Mouse (Mus musculus) hindbrain, embryonic 16.5 days (tissue): ENCODE data around the gene AW011738. TPM values are rescaled to one million over a fixed set of nuclear protein-coding genes. Genes with fewer than 3 reads are reported as not detected.
A peak's percentile ranks its signal among the peaks of the same experiment; 100 is the strongest.

Experiments
- ATAC-seq: fragments of 200-750 bp; cut with Nextera tagmentation; 2 replicates; pipeline ENCODE4 v1.8.0; 2017; ENCODE audit warnings: moderate TSS enrichment, moderate library complexity
- H3K27ac ChIP-seq: fragments of 300-500 bp; sonication (generic); 2 replicates; pipeline ENCODE4 v1.5.1; 2014; ENCODE audit warnings: low read depth, mild to moderate bottlenecking, control low read depth, low read length, moderate library complexity
- H3K27me3 ChIP-seq: fragments of 300-500 bp; sonication (generic); replicated peaks from 2 replicates; pipeline ENCODE4 v1.6.1; 2014; ENCODE audit warnings: low read length; ENCODE audit not compliant: control insufficient read depth, insufficient read depth
- H3K36me3 ChIP-seq: fragments of 300-500 bp; sonication (generic); 2 replicates; pipeline ENCODE4 v1.6.1; 2014; ENCODE audit warnings: mild to moderate bottlenecking, low read length, moderate library complexity, mixed read lengths; ENCODE audit not compliant: control insufficient read depth, insufficient read depth
- H3K4me1 ChIP-seq: fragments of 300-500 bp; sonication (generic); 2 replicates; pipeline ENCODE4 v1.6.1; 2014; ENCODE audit warnings: low read depth, low read length; ENCODE audit not compliant: control insufficient read depth, insufficient read depth
- H3K4me2 ChIP-seq: fragments of 300-500 bp; sonication (generic); 2 replicates; pipeline ENCODE4 v1.6.1; 2014; ENCODE audit warnings: mild to moderate bottlenecking, low read length, control low read depth, moderate library complexity
- H3K4me3 ChIP-seq: fragments of 300-500 bp; sonication (generic); 2 replicates; pipeline ENCODE4 v1.5.1; 2014; ENCODE audit warnings: mild to moderate bottlenecking, low read length, control low read depth, moderate library complexity
- H3K9ac ChIP-seq: fragments of 300-500 bp; sonication (generic); 2 replicates; pipeline ENCODE4 v1.6.1; 2014; ENCODE audit warnings: low read depth, mild to moderate bottlenecking, control low read depth, low read length, moderate library complexity
- H3K9me3 ChIP-seq: fragments of 300-500 bp; sonication (generic); 2 replicates; pipeline ENCODE4 v1.6.1; 2014; ENCODE audit warnings: mild to moderate bottlenecking, low read length, moderate library complexity; ENCODE audit not compliant: control insufficient read depth
- WGBS: fragments of 180-500 bp; shearing (Covaris S2); extraction: QIAGEN DNeasy Blood & Tissue Kit; methylation state at CpG from one replicate; pipeline ENCODE4 v1.1.7; 2014; 5-methylcytosine and 5-hydroxymethylcytosine counted together
- polyA plus RNA-seq: library from polyadenylated mRNA; unstranded; fragments of >200 nt; fragmentation: Nextera tagmentation; extraction: Ambion mirVana; gene quantifications from 2 replicates; pipeline ENCODE4 v1.2.1, GENCODE M21; 2015

The AW011738 gene
- polyA plus RNA-seq, 1 experiment from 2014 or later, result 5.3 TPM

GRCm38 (mm10) chr4:156228393-156229024 is 25.4 kb downstream of the AW011738 start:
- ATAC-seq, result peak; percentile 15; the same call in 1 of the 2 replicates
- Histone ChIP-seq H3K4me1 (peaks cover 5% of the 10 kb centered on the region), H3K36me3 (peaks cover 34% of the 10 kb centered on the region), H3K9me3 (no peaks in the 10 kb centered on the region), H3K27ac (no peak overlapping the region), H3K4me3 (no peak overlapping the region), H3K4me2 (no peak overlapping the region), H3K27me3 (no peaks in the 10 kb centered on the region), H3K9ac (0 out of 2 replicates have a peak overlapping the region, but pooled peaks have one; percentile 23)
- WGBS, result 30% methylated on average over 12 of the region's 12 CpGs

- peak overlapping the region; percentile 97 for H3K4me2 ChIP-seq
- peaks cover 13% of the 10 kb centered on the region for H3K4me1 ChIP-seq
- peak overlapping the region; percentile 95 for H3K4me3 ChIP-seq
- ATAC-seq, result 0 out of 2 replicates have a peak, but pooled peaks have one; percentile 38
- H3K27ac ChIP-seq, result peak overlapping the region; percentile 92
- peak overlapping the region; percentile 84 for H3K9ac ChIP-seq
- no peaks in the 10 kb centered on the region for H3K9me3 ChIP-seq
- peaks cover 39% of the 10 kb centered on the region for H3K36me3 ChIP-seq
- 3% methylated on average over 17 of the region's 17 CpGs for WGBS
- H3K27me3 ChIP-seq, result no peaks in the 10 kb centered on the region
These were observed 31.0 kb downstream of the AW011738 start for GRCm38 (mm10) chr4:156234021-156234501.

DNA sequence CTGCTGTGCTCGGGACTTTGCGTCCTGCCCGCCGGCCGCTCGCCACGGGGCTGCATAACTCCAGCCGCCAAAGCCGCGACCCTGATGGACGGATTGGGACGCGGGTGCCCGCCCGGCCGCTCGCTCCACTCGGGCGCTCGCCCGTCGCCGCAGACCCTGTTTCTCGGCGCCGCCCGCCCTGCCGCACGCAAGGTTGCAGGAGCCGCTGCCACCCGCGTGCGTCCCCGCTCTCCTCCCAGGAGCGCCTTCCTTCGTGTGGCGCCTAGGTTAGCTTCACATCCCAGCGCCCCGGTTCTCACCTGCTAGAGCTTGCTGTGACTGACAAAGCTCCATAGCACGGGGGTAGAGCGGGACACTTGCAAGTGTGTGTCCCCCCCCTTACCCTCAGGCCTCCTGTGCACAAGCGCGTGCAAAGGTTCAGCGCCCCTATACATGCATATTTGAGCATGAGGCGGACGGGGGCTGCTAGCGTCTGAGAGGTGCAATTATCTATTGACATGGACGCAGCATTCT is 31.7 kb downstream of the AW011738 start, which contains the start of gene Plekhn1:
Gene Plekhn1 (minus strand): TSS at position 157 of the 513 bp plus-strand sequence.
- Histone ChIP-seq H3K9ac (peak within 1 kb of the TSS; percentile 85), H3K4me2 (peak within 1 kb of the TSS; percentile 97), H3K4me3 (peak within 1 kb of the TSS; percentile 95), H3K27me3 (no peaks in the 10 kb centered on the region), H3K4me1 (peaks cover 13% of the 10 kb centered on the region), H3K9me3 (no peaks in the 10 kb centered on the region), H3K36me3 (peaks cover 40% of the 10 kb centered on the region), H3K27ac (peak within 1 kb of the TSS; percentile 92)
- peak; percentile 64 for ATAC-seq
- 0% methylated on average over 31 of the region's 48 CpGs for WGBS

DNA sequence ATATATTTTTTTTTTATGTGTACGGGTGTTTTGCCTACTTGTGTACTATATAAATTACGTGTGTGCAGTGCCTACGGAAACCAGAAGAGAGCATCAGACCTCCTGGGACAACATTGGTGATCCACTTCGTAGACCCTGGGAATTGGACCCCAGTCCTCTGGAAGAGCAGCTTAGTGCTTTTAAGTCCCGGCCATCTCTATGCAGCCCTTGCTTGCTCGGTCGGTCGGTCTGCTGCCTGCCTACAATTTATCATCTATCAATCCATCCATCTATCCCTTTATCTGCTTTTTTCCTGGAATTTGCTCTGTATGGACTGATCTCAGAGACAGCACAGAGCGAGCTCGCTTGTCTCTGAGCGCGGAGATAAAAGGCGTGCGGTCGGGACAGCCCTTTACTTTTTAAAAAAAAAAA is 32.3 kb downstream of the AW011738 start:
- no peaks in the 10 kb centered on the region for H3K27me3 ChIP-seq
- H3K9me3 ChIP-seq, result no peaks in the 10 kb centered on the region
- H3K4me1 ChIP-seq, result peaks cover 13% of the 10 kb centered on the region
- peaks cover 40% of the 10 kb centered on the region for H3K36me3 ChIP-seq
- H3K4me2 ChIP-seq, result peak overlapping the region; percentile 97
- peak overlapping the region; percentile 95 for H3K4me3 ChIP-seq
- H3K27ac ChIP-seq, result peak overlapping the region; percentile 92
- peak overlapping the region; percentile 85 for H3K9ac ChIP-seq
- peak; percentile 46 for ATAC-seq
- WGBS, result under 1% methylated on average over 15 of the region's 15 CpGs

DNA sequence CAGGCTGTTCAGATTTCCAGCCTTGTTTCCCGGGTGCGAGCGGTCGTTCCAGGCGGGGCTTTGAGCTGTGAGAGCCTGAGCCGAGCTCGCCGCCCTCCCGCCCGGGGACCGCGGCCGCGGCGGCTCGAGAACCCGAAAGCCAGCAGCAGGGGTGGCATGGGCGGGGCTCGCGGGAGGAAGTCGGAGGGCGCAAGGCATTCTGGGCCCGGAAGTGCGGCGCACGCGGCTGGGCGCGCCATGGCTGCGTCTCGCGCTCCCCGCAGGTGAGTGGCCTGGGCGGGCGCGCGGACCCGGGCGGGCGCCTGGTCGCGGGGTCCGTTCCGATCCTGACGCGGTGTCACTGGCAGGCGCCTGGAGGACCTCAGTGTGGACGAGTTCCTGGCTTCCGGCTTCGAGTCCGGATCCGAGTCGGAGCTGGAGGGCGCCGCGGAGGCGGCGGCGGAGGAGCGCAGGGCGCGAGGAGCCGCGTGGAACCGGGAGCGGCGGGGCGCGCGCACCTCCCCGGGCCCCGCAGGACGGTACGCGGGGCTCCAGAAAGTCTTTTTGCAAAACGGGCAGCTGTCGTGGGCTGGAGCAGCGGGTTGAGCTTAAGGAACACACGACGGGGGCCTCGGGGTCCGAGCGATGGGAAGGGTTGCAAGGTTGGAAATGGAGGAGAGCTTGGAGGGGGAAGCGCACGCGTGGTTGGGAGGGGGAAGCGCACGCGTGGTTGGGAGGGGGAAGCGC is 32.9 kb downstream of the AW011738 start, which contains the start of gene Noc2l:
Gene Noc2l (plus strand): TSS at position 203 of the 726 bp plus-strand sequence.
- H3K4me1 ChIP-seq, result peaks cover 13% of the 10 kb centered on the region
- H3K9me3 ChIP-seq, result no peaks in the 10 kb centered on the region
- peak within 1 kb of the TSS; percentile 95 for H3K4me3 ChIP-seq
- H3K27me3 ChIP-seq, result no peaks in the 10 kb centered on the region
- H3K36me3 ChIP-seq, result peaks cover 40% of the 10 kb centered on the region
- H3K9ac ChIP-seq, result peak within 1 kb of the TSS; percentile 85
- WGBS, result under 1% methylated on average over 65 of the region's 90 CpGs
- ATAC-seq, result peak; percentile 89
- peak within 1 kb of the TSS; percentile 92 for H3K27ac ChIP-seq
- H3K4me2 ChIP-seq, result peak within 1 kb of the TSS; percentile 97

- Histone ChIP-seq H3K4me1 (peaks cover 13% of the 10 kb centered on the region), H3K9ac (peak overlapping the region; percentile 85; the same call in 1 of the 2 replicates), H3K9me3 (no peaks in the 10 kb centered on the region), H3K27ac (peak overlapping the region; percentile 92; the same call in 1 of the 2 replicates), H3K36me3 (peaks cover 40% of the 10 kb centered on the region), H3K4me2 (peak overlapping the region; percentile 97), H3K4me3 (peak overlapping the region; percentile 95), H3K27me3 (no peaks in the 10 kb centered on the region)
- 22% methylated on average over 55 of the region's 60 CpGs for WGBS
- ATAC-seq, result no peak
These were observed 33.7 kb downstream of the AW011738 start for GRCm38 (mm10) chr4:156236651-156237447.

GRCm38 (mm10) chr4:156249567-156249966 is 46.5 kb downstream of the AW011738 start:
- Histone ChIP-seq H3K9ac (no peak overlapping the region), H3K27ac (no peak overlapping the region), H3K4me3 (no peak overlapping the region), H3K4me1 (0 out of 2 replicates have a peak, but pooled peaks cover 3% of the 10 kb centered on the region), H3K9me3 (no peaks in the 10 kb centered on the region), H3K27me3 (peaks cover 3% of the 10 kb centered on the region), H3K36me3 (peaks cover 33% of the 10 kb centered on the region), H3K4me2 (no peak overlapping the region)
- no peak for ATAC-seq
- 73% methylated on average over 11 of the region's 11 CpGs for WGBS

- Histone ChIP-seq H3K4me3 (no peak overlapping the region), H3K27ac (no peak overlapping the region), H3K4me1 (peaks cover 8% of the 10 kb centered on the region; the same call in 1 of the 2 replicates), H3K36me3 (peaks cover 21% of the 10 kb centered on the region), H3K9ac (no peak overlapping the region), H3K9me3 (no peaks in the 10 kb centered on the region), H3K27me3 (peaks cover 12% of the 10 kb centered on the region), H3K4me2 (no peak overlapping the region)
- ATAC-seq, result no peak
- WGBS, result 56% methylated on average over 8 of the region's 8 CpGs
These were observed 48.0 kb downstream of the AW011738 start for GRCm38 (mm10) chr4:156251081-156251480.
